In the genomic region with DNA sequence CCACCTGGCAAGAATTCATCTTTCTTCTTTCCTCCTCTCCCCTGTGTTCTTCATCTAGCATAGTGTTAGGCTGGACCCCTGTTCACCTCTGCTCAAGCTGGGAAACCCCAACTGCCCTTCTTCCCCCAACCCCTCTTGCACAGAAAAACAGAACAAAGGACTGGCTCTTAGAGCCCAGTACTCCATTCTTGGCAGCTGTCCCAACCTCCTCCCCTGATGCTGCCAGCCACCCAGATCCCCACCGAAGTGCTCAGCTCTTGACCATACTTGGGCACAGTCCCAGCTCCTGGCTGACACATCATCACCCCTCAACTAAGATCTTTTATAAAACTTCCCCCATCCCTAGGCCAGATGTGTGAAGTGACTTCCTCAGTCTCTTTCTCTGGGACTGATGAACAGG, we compare ENCODE assay signal across 11 mouse cellular contexts.
DNase-seq lines count a peak whose midpoint lies in the region; ATAC-seq and TF ChIP-seq lines count a peak whose summit lies in the region.
"Had no signal": no experiment of that assay in that cellular context is flagged by ENCODE, and none has a peak within 500 bp of the region (broad histone marks: within the 10 kb centered on the region; RNA-seq: fewer than 3 reads in every experiment).

No protein-coding gene starts in this region.

- no peaks in the 10 kb centered on the region for H3K9me3 ChIP-seq in hindbrain, postnatal 0 days (ENCODE audit: low read length)
- H3K9me3 ChIP-seq in hindbrain, embryonic 10.5 days: no peaks in the 10 kb centered on the region
- H3K9me3 ChIP-seq in MEL (replicated peaks; ENCODE audit: insufficient read depth, low read length): no peaks in the 10 kb centered on the region
- H3K9me3 ChIP-seq in liver, postnatal 0 days (ENCODE audit: low read length): no peaks in the 10 kb centered on the region
- H3K9me3 ChIP-seq: liver, embryonic 15.5 days had no signal

- no peaks in the 10 kb centered on the region for H3K79me2 ChIP-seq in MEL (ENCODE audit: control insufficient read depth, insufficient read depth, low read length, poor library complexity)

- no peak overlapping the region for H3K4me3 ChIP-seq in hindbrain, postnatal 0 days (ENCODE audit: low read length)
- no peak overlapping the region for H3K4me3 ChIP-seq in hindbrain, embryonic 10.5 days
- H3K4me3 ChIP-seq in MEL (ENCODE audit: control insufficient read depth in 1 of 2, insufficient read depth in 1 of 2, low read depth in 2 of 2, low read length in 2 of 2): no peak overlapping the region
- no peak overlapping the region for H3K4me3 ChIP-seq in liver, postnatal 0 days (ENCODE audit: low read depth, low read length)
- H3K4me3 ChIP-seq: liver, embryonic 15.5 days had no signal

- peak; percentile 46 for DNase-seq in hindbrain, postnatal 0 days (ENCODE audit: low spot score)
- no peak for DNase-seq in hindbrain, embryonic 10.5 days (ENCODE audit: low spot score)
- DNase-seq in 3134 (ENCODE audit: extremely low read depth, insufficient read length, low spot score): peak; percentile 60
- peak; percentile 64 for DNase-seq in MEL (ENCODE audit: low read depth, low spot score)
- no peak for DNase-seq in adrenal gland, adult 2 months
- no peak for DNase-seq in liver, postnatal 0 days
- no peak for DNase-seq in embryo, embryonic 9.5 days (ENCODE audit: extremely low spot score)
- DNase-seq: cerebellum, adult 18-20 months; thymus, postnatal 14 days had no signal

- 50% methylated on average over 1 of the region's 1 CpGs for WGBS in hindbrain, postnatal 0 days
- WGBS in hindbrain, embryonic 10.5 days: 85% methylated on average over 1 of the region's 1 CpGs
- 76% methylated on average over 1 of the region's 1 CpGs for WGBS in liver, postnatal 0 days (ENCODE audit: insufficient replicate concordance)

- TF ChIP-seq EP300 in MEL (IDR thresholded peaks at IDR 0.05; ENCODE audit: low read depth in 1 of 2, low read length in 2 of 2): no peak
- no peak for TF ChIP-seq EP300 in liver, postnatal 0 days (IDR thresholded peaks at IDR 0.05; ENCODE audit: low read depth)

- H3K4me1 ChIP-seq in hindbrain, postnatal 0 days (ENCODE audit: insufficient read depth, low read length): no peaks in the 10 kb centered on the region
- no peaks in the 10 kb centered on the region for H3K4me1 ChIP-seq in hindbrain, embryonic 10.5 days (replicated peaks)
- H3K4me1 ChIP-seq in MEL (ENCODE audit: control insufficient read depth in 1 of 2, insufficient read depth in 2 of 2, low read length in 2 of 2): peaks cover 5 to 14% of the 10 kb centered on the region in 2 experiments
- H3K4me1 ChIP-seq in liver, postnatal 0 days (ENCODE audit: insufficient read depth): 0 out of 2 replicates have a peak, but pooled peaks cover 5% of the 10 kb centered on the region

- no peak for ATAC-seq in hindbrain, postnatal 0 days
- peak; percentile 55 to 56 for ATAC-seq in hematopoietic stem cell, adult 5-6 weeks (replicated peaks in 1 of 2; ENCODE audit: insufficient read depth in 1 of 2, low FRiP score in 2 of 2, low TSS enrichment in 1 of 2, low read depth in 1 of 2, poor library complexity in 2 of 2, severe bottlenecking in 2 of 2)
- no peak for ATAC-seq in liver, postnatal 0 days

- no peak overlapping the region for H3K27ac ChIP-seq in hindbrain, postnatal 0 days
- no peak overlapping the region for H3K27ac ChIP-seq in hindbrain, embryonic 10.5 days
- H3K27ac ChIP-seq in MEL (ENCODE audit: control insufficient read depth, low read depth, low read length): no peak overlapping the region
- H3K27ac ChIP-seq in liver, postnatal 0 days (ENCODE audit: low read depth): no peak overlapping the region
- H3K27ac ChIP-seq: liver, embryonic 15.5 days had no signal

- no peak for TF ChIP-seq RAD21 in MEL (IDR thresholded peaks at IDR 0.05; ENCODE audit: low read depth, low read length)

- TF ChIP-seq CTCF in hindbrain, postnatal 0 days (IDR thresholded peaks at IDR 0.05; ENCODE audit: low read depth): no peak
- no peak for TF ChIP-seq CTCF in MEL (IDR thresholded peaks at IDR 0.05 in 2 of 3, conservative IDR thresholded peaks at IDR 0.05 in 1 of 3; ENCODE audit: control insufficient read depth in 1 of 3, insufficient read depth in 1 of 3, low read depth in 2 of 3, low read length in 3 of 3, poor library complexity in 1 of 3, severe bottlenecking in 1 of 3)
- TF ChIP-seq CTCF in liver, postnatal 0 days (IDR thresholded peaks at IDR 0.05; ENCODE audit: low read depth): no peak

- no peak overlapping the region for H3K9ac ChIP-seq in hindbrain, postnatal 0 days (replicated peaks; ENCODE audit: low read length)
- no peak overlapping the region for H3K9ac ChIP-seq in MEL (ENCODE audit: control insufficient read depth, low read depth, low read length, poor library complexity, severe bottlenecking)
- no peak overlapping the region for H3K9ac ChIP-seq in liver, postnatal 0 days (replicated peaks)
- H3K9ac ChIP-seq: liver, embryonic 15.5 days had no signal

- no peak for TF ChIP-seq POLR2A in MEL (IDR thresholded peaks at IDR 0.05; ENCODE audit: control insufficient read depth in 1 of 2, insufficient read depth in 1 of 2, low read depth in 1 of 2, low read length in 2 of 2, poor library complexity in 1 of 2)

- H3K4me2 ChIP-seq in hindbrain, postnatal 0 days (ENCODE audit: low read depth, low read length): no peak overlapping the region
- H3K4me2 ChIP-seq in liver, postnatal 0 days (ENCODE audit: low read depth, low read length): no peak overlapping the region
- H3K4me2 ChIP-seq: liver, embryonic 15.5 days had no signal

- H3K27me3 ChIP-seq in hindbrain, postnatal 0 days (ENCODE audit: insufficient read depth, low read length): no peaks in the 10 kb centered on the region
- H3K27me3 ChIP-seq in hindbrain, embryonic 10.5 days (ENCODE audit: insufficient read depth, poor library complexity, severe bottlenecking): no peaks in the 10 kb centered on the region
- no peaks in the 10 kb centered on the region for H3K27me3 ChIP-seq in MEL (ENCODE audit: control insufficient read depth in 1 of 2, insufficient read depth in 2 of 2, low read length in 2 of 2)
- H3K27me3 ChIP-seq in liver, postnatal 0 days (ENCODE audit: insufficient read depth, low read length): no peaks in the 10 kb centered on the region
- H3K27me3 ChIP-seq: liver, embryonic 15.5 days had no signal

- no peaks in the 10 kb centered on the region for H3K36me3 ChIP-seq in hindbrain, postnatal 0 days (ENCODE audit: insufficient read depth, low read length)
- no peaks in the 10 kb centered on the region for H3K36me3 ChIP-seq in hindbrain, embryonic 10.5 days
- peaks cover 0 to 19% of the 10 kb centered on the region in 2 experiments; a peak in 2 of 4 replicates for H3K36me3 ChIP-seq in MEL (ENCODE audit: control insufficient read depth in 1 of 2, insufficient read depth in 2 of 2, low read length in 2 of 2)
- H3K36me3 ChIP-seq in liver, postnatal 0 days (replicated peaks; ENCODE audit: insufficient read depth, low read length): no peaks in the 10 kb centered on the region
- H3K36me3 ChIP-seq: liver, embryonic 15.5 days had no signal

TF ChIP-seq in MEL, 35 proteins besides CTCF, POLR2A, EP300 and RAD21:
- TF ChIP-seq E2F4 (IDR thresholded peaks at IDR 0.05; ENCODE audit: borderline replicate concordance, low read depth, low read length) (no peak), ZKSCAN1 (IDR thresholded peaks at IDR 0.05; ENCODE audit: low read depth, low read length) (no peak), SMC3 (IDR thresholded peaks at IDR 0.05; ENCODE audit: low read depth, low read length) (no peak), USF2 (IDR thresholded peaks at IDR 0.05; ENCODE audit: borderline replicate concordance in 1 of 2, insufficient read depth in 1 of 2, low read depth in 1 of 2, low read length in 2 of 2) (no peak), NRF1 (IDR thresholded peaks at IDR 0.05; ENCODE audit: insufficient read depth, low read depth, low read length, poor library complexity, severe bottlenecking) (no peak), KAT2A (conservative IDR thresholded peaks at IDR 0.05; ENCODE audit: low read depth, low read length) (no peak), JUND (IDR thresholded peaks at IDR 0.05; ENCODE audit: low read depth, low read length) (no peak), BHLHE40 (IDR thresholded peaks at IDR 0.05; ENCODE audit: borderline replicate concordance, low read depth, low read length) (no peak), TCF12 (IDR thresholded peaks at IDR 0.05; ENCODE audit: low read depth, low read length) (no peak), RCOR1 (IDR thresholded peaks at IDR 0.05; ENCODE audit: low read depth, low read length) (no peak), ETS1 (IDR thresholded peaks at IDR 0.05; ENCODE audit: low read depth, low read length) (no peak)

Comparison
In these comparisons a context has a peak if more than half of its experiments do, and no peak if none do; other contexts are left out.
1. DNase-seq: peak in hindbrain, postnatal 0 days (single experiment), 3134 (single experiment) and MEL (single experiment); none in hindbrain, embryonic 10.5 days (single experiment), adrenal gland, adult 2 months (single experiment), liver, postnatal 0 days (single experiment) and embryo, embryonic 9.5 days (single experiment).
2. ATAC-seq: peak in hematopoietic stem cell, adult 5-6 weeks (2 of 2); none in hindbrain, postnatal 0 days (single experiment) and liver, postnatal 0 days (single experiment).